Mouse (Mus musculus) MEL (cell line): Measurements from ENCODE around the gene Dcdc2a. TPM values are rescaled to one million over a fixed set of nuclear protein-coding genes. Genes with fewer than 3 reads are reported as not detected.

Experiments used
- DNase-seq: peaks from one replicate; pipeline ENCODE4 v3.0.0; 2011; ENCODE audit warnings: low read depth, low spot score
- H3K27ac ChIP-seq: 2 replicates; pipeline ENCODE4 v1.5.1; 2012; ENCODE audit warnings: low read depth, mild to moderate bottlenecking, control low read depth, low read length, moderate library complexity; ENCODE audit not compliant: control insufficient read depth
- H3K27me3 ChIP-seq, 2 experiments: fragments of 150-350 bp in 1 of 2; sonication (generic) in 1 of 2; 2 replicates each; pipeline ENCODE4 v1.6.1; 2012; ENCODE audit warnings: low read length in 2 of 2, mild to moderate bottlenecking in 2 of 2, improper control_type of control experiment in 1 of 2, moderate library complexity in 1 of 2; ENCODE audit not compliant: insufficient read depth in 2 of 2, control insufficient read depth in 1 of 2
- H3K36me3 ChIP-seq, 2 experiments: 2 replicates each; pipeline ENCODE4 v1.6.1; 2012 to 2014; ENCODE audit warnings: low read length in 2 of 2, improper control_type of control experiment in 1 of 2, inconsistent platforms in 1 of 2, mild to moderate bottlenecking in 1 of 2; ENCODE audit not compliant: insufficient read depth in 2 of 2, control insufficient read depth in 1 of 2
- H3K4me1 ChIP-seq, 2 experiments: fragments of 150-350 bp in 1 of 2; sonication (generic) in 1 of 2; 2 replicates each; pipeline ENCODE4 v1.6.1; 2012; ENCODE audit warnings: low read length in 2 of 2, improper control_type of control experiment in 1 of 2, mild to moderate bottlenecking in 1 of 2; ENCODE audit not compliant: insufficient read depth in 2 of 2, control insufficient read depth in 1 of 2
- H3K4me3 ChIP-seq, 2 experiments: fragments of 150-350 bp in 1 of 2; sonication (generic) in 1 of 2; 2 replicates each; pipeline ENCODE4 v1.5.1; 2012; ENCODE audit warnings: low read depth in 2 of 2, low read length in 2 of 2, mild to moderate bottlenecking in 2 of 2, moderate library complexity in 2 of 2, control low read depth in 1 of 2, improper control_type of control experiment in 1 of 2; ENCODE audit not compliant: control insufficient read depth in 1 of 2, insufficient read depth in 1 of 2
- H3K79me2 ChIP-seq: 2 replicates; pipeline ENCODE4 v1.6.1; 2012; ENCODE audit warnings: mild to moderate bottlenecking, low read length, moderate library complexity; ENCODE audit not compliant: control insufficient read depth, poor library complexity, insufficient read depth
- H3K9ac ChIP-seq: 2 replicates; pipeline ENCODE4 v1.6.1; 2012; ENCODE audit warnings: low read depth, mild to moderate bottlenecking, control low read depth, low read length, moderate library complexity; ENCODE audit not compliant: control insufficient read depth, poor library complexity, severe bottlenecking
- H3K9me3 ChIP-seq: fragments of 150-350 bp; sonication (generic); replicated peaks from 2 replicates; pipeline ENCODE4 v1.6.1; 2012; ENCODE audit warnings: mild to moderate bottlenecking, low read length, improper control_type of control experiment, moderate library complexity; ENCODE audit not compliant: insufficient read depth
- CTCF ChIP-seq, 3 experiments: IDR thresholded peaks in 2 of 3; conservative IDR thresholded peaks in 1 of 3; 2 replicates each; pipeline ENCODE4 v1.5.1; 2011 to 2012; ENCODE audit warnings: low read length in 3 of 3, low read depth in 2 of 3, mild to moderate bottlenecking in 2 of 3, improper control_type of control experiment in 1 of 3, inconsistent platforms in 1 of 3, mixed read lengths in 1 of 3, moderate library complexity in 1 of 3; ENCODE audit not compliant: control insufficient read depth in 1 of 3, insufficient read depth in 1 of 3, poor library complexity in 1 of 3, severe bottlenecking in 1 of 3
- ELF1 ChIP-seq: IDR thresholded peaks from 2 replicates; pipeline ENCODE4 v1.6.1; 2014; ENCODE audit warnings: low read depth, mild to moderate bottlenecking, inconsistent platforms, low read length, improper control_type of control experiment, moderate library complexity
- ETS1 ChIP-seq: IDR thresholded peaks from 2 replicates; pipeline ENCODE4 v1.6.1; 2012; ENCODE audit warnings: low read depth, mild to moderate bottlenecking, inconsistent platforms, low read length, improper control_type of control experiment, moderate library complexity
- GATA1 ChIP-seq: IDR thresholded peaks from 2 replicates; pipeline ENCODE4 v1.6.1; 2011; ENCODE audit warnings: low read depth, low read length, improper control_type of control experiment
- JUND ChIP-seq: IDR thresholded peaks from 2 replicates; pipeline ENCODE4 v1.6.1; 2011; ENCODE audit warnings: low read depth, mild to moderate bottlenecking, improper control_type of control experiment, low read length
- MAX ChIP-seq: IDR thresholded peaks from 2 replicates; pipeline ENCODE4 v1.6.1; 2011; ENCODE audit warnings: low read length, improper control_type of control experiment
- MEF2A ChIP-seq: IDR thresholded peaks from 2 replicates; pipeline ENCODE4 v1.6.1; 2014; ENCODE audit warnings: low read depth, mild to moderate bottlenecking, inconsistent platforms, low read length, improper control_type of control experiment; ENCODE audit not compliant: poor library complexity, insufficient replicate concordance, severe bottlenecking; ENCODE audit errors: extremely low read depth
- MYB ChIP-seq: IDR thresholded peaks from 2 replicates; pipeline ENCODE4 v1.6.1; 2011; ENCODE audit warnings: mild to moderate bottlenecking, low read depth, low read length, improper control_type of control experiment
- MYC ChIP-seq: IDR thresholded peaks from 2 replicates; pipeline ENCODE4 v1.6.1; 2011; ENCODE audit warnings: low read depth, mild to moderate bottlenecking, low read length, improper control_type of control experiment, moderate library complexity
- NRF1 ChIP-seq: IDR thresholded peaks from 2 replicates; pipeline ENCODE4 v1.6.1; 2014; ENCODE audit warnings: low read depth, mild to moderate bottlenecking, inconsistent platforms, low read length, improper control_type of control experiment, moderate library complexity; ENCODE audit not compliant: poor library complexity, insufficient read depth, severe bottlenecking
- POLR2A ChIP-seq, 2 experiments: IDR thresholded peaks; 2 replicates each; pipeline ENCODE4 v1.6.1; 2011 to 2012; ENCODE audit warnings: low read length in 2 of 2, mild to moderate bottlenecking in 2 of 2, control low read depth in 1 of 2, improper control_type of control experiment in 1 of 2, low read depth in 1 of 2, moderate library complexity in 1 of 2; ENCODE audit not compliant: control insufficient read depth in 1 of 2, insufficient read depth in 1 of 2, poor library complexity in 1 of 2
- RAD21 ChIP-seq: IDR thresholded peaks from 2 replicates; pipeline ENCODE4 v1.6.1; 2011; ENCODE audit warnings: mild to moderate bottlenecking, low read depth, low read length, improper control_type of control experiment
- TAL1 ChIP-seq: IDR thresholded peaks from 2 replicates; pipeline ENCODE4 v1.6.1; 2012; ENCODE audit warnings: mild to moderate bottlenecking, inconsistent platforms, low read length, moderate library complexity, mixed read lengths
- TBP ChIP-seq: IDR thresholded peaks from 2 replicates; pipeline ENCODE4 v1.8.0; 2011; ENCODE audit warnings: low read depth, low read length, improper control_type of control experiment
- ZKSCAN1 ChIP-seq: IDR thresholded peaks from 2 replicates; pipeline ENCODE4 v1.6.1; 2012; ENCODE audit warnings: low read depth, mild to moderate bottlenecking, inconsistent platforms, low read length, improper control_type of control experiment, moderate library complexity
- ZMIZ1 ChIP-seq: IDR thresholded peaks from 2 replicates; pipeline ENCODE4 v1.6.1; 2012; ENCODE audit warnings: low read depth, mild to moderate bottlenecking, inconsistent platforms, low read length, improper control_type of control experiment, moderate library complexity
- ZNF384 ChIP-seq: IDR thresholded peaks from 2 replicates; pipeline ENCODE4 v1.6.1; 2012; ENCODE audit warnings: low read depth, mild to moderate bottlenecking, inconsistent platforms, low read length, improper control_type of control experiment
- polyA plus RNA-seq, 2 experiments: library from polyadenylated mRNA; stranded (reverse) in 1 of 2; unstranded in 1 of 2; fragments of >175 nt in 1 of 2; fragments of >200 nt in 1 of 2; gene quantifications; 2 replicates each; pipeline versions ENCODE4 v1.2.1 to v1.2.4; 2012; ENCODE audit warnings: low replicate concordance in 2 of 2, low read depth in 1 of 2; ENCODE audit not compliant: insufficient read length in 2 of 2, insufficient read depth in 1 of 2, missing spikeins in 1 of 2
- total RNA-seq: library from RNA; depleted of rRNA; stranded (reverse); fragments of 300-350 nt; gene quantifications from 2 replicates; pipeline ENCODE4 v1.2.3, GENCODE M21; 2012

Dcdc2a gene
- total and polyA plus RNA-seq, 3 experiments = not detected

DNA sequence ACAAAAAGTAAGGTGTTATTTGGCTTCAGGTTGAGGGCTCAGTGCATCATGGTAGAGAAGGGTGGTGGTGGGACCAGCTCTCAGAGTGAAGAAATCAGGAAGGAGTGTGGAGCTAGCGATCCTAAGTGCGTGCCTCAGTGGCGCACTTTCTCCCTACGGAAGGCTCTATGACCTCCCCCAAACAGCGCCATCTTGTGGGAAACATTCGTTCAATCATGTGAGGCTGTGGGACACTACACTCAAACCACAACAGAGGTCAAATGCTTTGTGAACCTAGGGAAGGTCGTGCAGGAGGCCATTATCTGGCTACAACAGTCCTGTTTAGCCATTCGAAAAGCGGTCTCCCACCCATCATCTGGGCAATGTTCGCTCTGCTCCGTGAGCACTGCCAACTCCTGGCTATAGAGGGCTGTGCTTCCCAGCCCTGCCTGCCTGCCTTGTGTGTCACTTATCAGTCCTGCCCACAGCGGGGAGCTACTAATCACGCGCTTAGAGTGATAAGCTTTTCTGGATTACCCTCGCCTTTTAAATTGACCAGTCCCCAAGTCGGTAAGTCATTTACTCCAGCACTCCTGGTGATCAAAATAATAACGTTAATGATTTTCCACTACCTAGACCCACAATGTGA lies 94.5 kb downstream of the Dcdc2a start:
- TF ChIP-seq GATA1 (no peak), ZNF384 (no peak), POLR2A (IDR thresholded peaks at IDR 0.05; ENCODE audit: control insufficient read depth in 1 of 2, insufficient read depth in 1 of 2, low read depth in 1 of 2, low read length in 2 of 2, poor library complexity in 1 of 2) (no peak), ZKSCAN1 (no peak), RAD21 (no peak), ELF1 (no peak), ZMIZ1 (no peak), ETS1 (no peak), NRF1 (no peak), MYC (no peak), TBP (no peak)
- no peaks in the 10 kb centered on the region for H3K4me1 ChIP-seq
- no peak overlapping the region for H3K27ac ChIP-seq
- no peak overlapping the region for H3K4me3 ChIP-seq
- no peak for DNase-seq
- no peaks in the 10 kb centered on the region for H3K9me3 ChIP-seq
- H3K9ac ChIP-seq = no peak overlapping the region
- no peaks in the 10 kb centered on the region for H3K36me3 ChIP-seq
- H3K79me2 ChIP-seq = no peaks in the 10 kb centered on the region
- H3K27me3 ChIP-seq = no peaks in the 10 kb centered on the region

DNA sequence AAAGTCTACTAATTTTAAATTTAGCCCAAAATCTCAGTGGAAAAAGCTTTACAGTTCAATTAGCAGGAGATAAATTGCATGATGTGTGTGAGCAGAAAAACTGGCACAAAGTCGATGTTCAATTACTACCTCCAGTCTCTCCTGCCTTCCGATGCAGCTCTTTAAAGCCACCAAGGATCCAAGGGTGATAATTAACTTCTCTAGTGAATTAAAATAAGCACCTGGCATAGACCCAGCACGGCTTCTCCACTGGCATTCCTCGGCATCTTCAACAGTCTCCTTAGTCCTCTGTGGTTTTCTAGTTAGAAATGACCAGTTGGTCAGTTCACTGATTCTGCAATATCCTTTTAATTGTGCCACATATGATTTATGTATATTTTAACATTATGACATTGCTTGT lies 95.1 kb downstream of the Dcdc2a start:
- Histone ChIP-seq H3K4me1 (no peaks in the 10 kb centered on the region), H3K27me3 (no peaks in the 10 kb centered on the region), H3K36me3 (no peaks in the 10 kb centered on the region), H3K4me3 (no peak overlapping the region), H3K9me3 (no peaks in the 10 kb centered on the region), H3K79me2 (no peaks in the 10 kb centered on the region), H3K9ac (no peak overlapping the region), H3K27ac (no peak overlapping the region)
- no peak for DNase-seq
- no peak for TF ChIP-seq TAL1
- no peak for TF ChIP-seq MYB
- no peak for TF ChIP-seq MEF2A

DNA sequence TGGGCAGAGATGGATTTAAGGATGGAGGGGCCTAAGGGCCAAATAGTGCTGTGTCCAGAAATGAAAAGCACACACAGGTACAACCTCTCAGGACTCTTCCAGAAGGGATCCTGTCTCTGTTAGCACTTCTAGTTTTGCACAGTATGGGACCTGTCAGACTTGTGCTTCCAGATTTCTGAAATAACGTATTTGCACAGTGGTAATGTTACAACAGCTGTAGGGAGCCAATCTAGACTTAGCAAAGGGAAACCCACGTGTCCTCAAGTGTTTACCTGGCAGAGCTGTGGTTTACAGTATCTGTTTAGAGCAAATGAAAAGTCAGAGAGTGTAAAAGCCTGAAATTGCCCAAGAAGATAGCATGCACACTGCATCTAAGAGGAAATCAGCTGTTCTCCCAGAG lies 104.1 kb downstream of the Dcdc2a start:
- H3K36me3 ChIP-seq = no peaks in the 10 kb centered on the region
- TF ChIP-seq CTCF (IDR thresholded peaks at IDR 0.05 in 2 of 3, conservative IDR thresholded peaks at IDR 0.05 in 1 of 3; ENCODE audit: control insufficient read depth in 1 of 3, insufficient read depth in 1 of 3, low read depth in 2 of 3, low read length in 3 of 3, poor library complexity in 1 of 3, severe bottlenecking in 1 of 3) (no peak), MEF2A (no peak), NRF1 (no peak), MAX (no peak), GATA1 (no peak), JUND (no peak)
- H3K9ac ChIP-seq = no peak overlapping the region
- DNase-seq = no peak
- H3K27ac ChIP-seq = no peak overlapping the region
- H3K79me2 ChIP-seq = no peaks in the 10 kb centered on the region
- H3K4me1 ChIP-seq = no peaks in the 10 kb centered on the region
- H3K27me3 ChIP-seq = no peaks in the 10 kb centered on the region
- H3K9me3 ChIP-seq = no peaks in the 10 kb centered on the region
- no peak overlapping the region for H3K4me3 ChIP-seq
